In the genomic region with DNA sequence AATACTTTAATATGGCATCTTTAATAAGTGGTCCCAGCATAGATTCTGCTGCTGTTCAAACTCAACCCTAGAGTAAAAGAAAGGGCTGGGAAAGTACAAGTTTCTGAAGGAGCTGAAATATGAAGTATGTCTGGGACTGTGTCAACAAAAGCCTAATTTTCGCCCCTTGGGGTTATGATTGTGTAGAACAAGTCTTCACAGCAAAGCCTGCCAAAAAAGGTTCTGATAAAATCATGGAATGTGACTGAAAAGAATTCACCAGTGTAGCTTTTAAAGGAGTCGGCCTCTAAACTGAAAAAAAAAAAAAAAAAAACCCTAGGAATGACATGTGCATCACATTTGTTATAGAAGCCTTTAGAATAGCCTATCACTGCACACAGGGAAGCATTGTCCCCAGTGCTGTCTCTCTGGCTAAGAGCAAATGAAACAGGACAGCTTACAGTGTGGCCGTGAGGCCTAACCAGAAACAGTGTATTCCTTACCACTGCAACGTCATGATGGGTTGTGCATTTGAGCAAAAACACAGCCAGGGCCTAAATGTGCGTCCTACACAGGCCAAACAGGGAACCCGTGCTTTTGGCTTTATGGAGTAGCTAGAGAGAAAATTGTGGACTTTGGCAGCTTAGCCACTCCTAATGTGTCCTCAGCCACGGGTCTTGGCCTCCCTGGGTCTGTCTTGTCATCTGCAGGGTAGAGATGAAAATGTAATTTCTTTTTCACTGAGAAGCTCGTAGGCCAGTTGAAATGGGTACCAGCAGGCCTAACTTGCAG, we compare ENCODE assay signal across 12 mouse cellular contexts.
DNase-seq lines count a peak whose midpoint lies in the region; ATAC-seq lines count a peak whose summit lies in the region.
"Had no signal": no experiment of that assay in that cellular context is flagged by ENCODE, and none has a peak within 500 bp of the region (broad histone marks: within the 10 kb centered on the region; RNA-seq: fewer than 3 reads in every experiment).

No protein-coding gene starts in this region.

- H3K36me3 ChIP-seq in neural tube, embryonic 12.5 days: no peaks in the 10 kb centered on the region

- no peaks in the 10 kb centered on the region for H3K27me3 ChIP-seq in neural tube, embryonic 12.5 days (replicated peaks)

- H3K4me1 ChIP-seq in neural tube, embryonic 12.5 days: peaks cover 14% of the 10 kb centered on the region

- peak; percentile 35 to 52 for DNase-seq in heart, adult 9 months (ENCODE audit: low spot score in 2 of 2)
- no peak for DNase-seq in heart, postnatal 14 days
- DNase-seq in neural tube, embryonic 10.5 days (ENCODE audit: extremely low spot score, low spot score): no peak
- DNase-seq in kidney, adult 9 months: peak; percentile 67
- DNase-seq in urinary bladder, postnatal 10 days (ENCODE audit: low spot score): no peak
- no peak for DNase-seq in liver
- no peak for DNase-seq in gastrocnemius, adult 8-10 months (ENCODE audit: low spot score in 2 of 2)
- DNase-seq: cerebellum, adult 9-11 months; gastrocnemius, postnatal 10 days; thymus, adult 18-20 months had no signal

- 0 out of 2 replicates have a peak, but pooled peaks have one; percentile 25 for ATAC-seq in neural tube, embryonic 12.5 days (ENCODE audit: low FRiP score, low read depth)

- no peak overlapping the region for H3K4me2 ChIP-seq in neural tube, embryonic 12.5 days (replicated peaks)

- intact Hi-C loops in heart, postnatal 14 days (cut with DNase I): no loop called here

- H3K9ac ChIP-seq in neural tube, embryonic 12.5 days: no peak overlapping the region

- 74% methylated on average over 8 of the region's 8 CpGs for WGBS in neural tube, embryonic 12.5 days

- no peak overlapping the region for H3K27ac ChIP-seq in neural tube, embryonic 12.5 days
- H3K27ac ChIP-seq: macrophage had no signal

- H3K4me3 ChIP-seq in neural tube, embryonic 12.5 days: no peak overlapping the region

- H3K9me3 ChIP-seq in neural tube, embryonic 12.5 days: no peaks in the 10 kb centered on the region

Comparison
In these comparisons a context has a peak if more than half of its experiments do, and no peak if none do; other contexts are left out.
1. DNase-seq: peak in heart, adult 9 months (2 of 2) and kidney, adult 9 months (single experiment); none in heart, postnatal 14 days (0 of 2), neural tube, embryonic 10.5 days (single experiment), urinary bladder, postnatal 10 days (single experiment), liver (single experiment) and gastrocnemius, adult 8-10 months (0 of 2).